Mouse (Mus musculus) lung, adult 2 months (tissue): Measurements from ENCODE around the gene Rhbdf2. TPM values are rescaled to one million over a fixed set of nuclear protein-coding genes. Genes with fewer than 3 reads are reported as not detected.

Experiments used
- DNase-seq: peaks from one replicate; pipeline ENCODE4 v3.0.0; 2022
- H3K4me1 ChIP-seq: fragments of 200-500 bp; 2 replicates; pipeline ENCODE4 v1.6.1; 2011; ENCODE audit warnings: low read length; ENCODE audit not compliant: control insufficient read depth, insufficient read depth
- H3K4me3 ChIP-seq: fragments of 200-500 bp; replicated peaks from 2 replicates; pipeline ENCODE3; 2011; ENCODE audit warnings: low read depth, mild to moderate bottlenecking, control low read depth, low read length; ENCODE audit errors: extremely low read depth
- CTCF ChIP-seq: fragments of 200-500 bp; IDR thresholded peaks from 2 replicates; pipeline ENCODE4 v1.5.1; 2011; ENCODE audit warnings: mild to moderate bottlenecking, low read length, control low read depth; ENCODE audit not compliant: insufficient read depth
- POLR2A ChIP-seq: fragments of 200-500 bp; IDR thresholded peaks from 2 replicates; pipeline ENCODE4 v1.6.1; 2011; ENCODE audit warnings: low read depth, mild to moderate bottlenecking, control low read depth, low read length, borderline replicate concordance; ENCODE audit errors: extremely low read depth
- WGBS: fragments of 180-500 bp; shearing (Covaris S2); methylation state at CpG from one replicate; pipeline ENCODE4 v1.1.7; 2018; 5-methylcytosine and 5-hydroxymethylcytosine counted together
- polyA plus RNA-seq: library from polyadenylated mRNA; depleted of rRNA; stranded (reverse); fragments of >200 nt; gene quantifications from 2 replicates; pipeline ENCODE4 v1.2.3, GENCODE M21; 2012

Gene Rhbdf2
- polyA plus RNA-seq, 1 experiment, result 82.2 TPM

- Histone ChIP-seq H3K4me1 (no peaks in the 10 kb centered on the region), H3K4me3 (no peak overlapping the region)
- no peak for TF ChIP-seq CTCF
- no peak for TF ChIP-seq POLR2A
- 89% methylated on average over 19 of the region's 19 CpGs for WGBS
- DNase-seq, result no peak
These were observed 30.1 kb downstream of the Rhbdf2 start for GRCm38 (mm10) chr11:116596766-116597165.

- no peak for TF ChIP-seq CTCF
- TF ChIP-seq POLR2A, result no peak
- H3K4me1 ChIP-seq, result no peaks in the 10 kb centered on the region
- WGBS, result 89% methylated on average over 4 of the region's 4 CpGs
- no peak overlapping the region for H3K4me3 ChIP-seq
- no peak for DNase-seq
These were observed 33.5 kb downstream of the Rhbdf2 start for GRCm38 (mm10) chr11:116593345-116593744.

- H3K4me3 ChIP-seq, result no peak overlapping the region
- H3K4me1 ChIP-seq, result no peaks in the 10 kb centered on the region
- DNase-seq, result peak; percentile 97
- TF ChIP-seq CTCF, result peak; percentile 100
- no peak for TF ChIP-seq POLR2A
These were observed 34.4 kb downstream of the Rhbdf2 start for GRCm38 (mm10) chr11:116592428-116592827.

- TF ChIP-seq POLR2A, result no peak
- no peak for TF ChIP-seq CTCF
- DNase-seq, result no peak
- WGBS, result 80% methylated on average over 4 of the region's 4 CpGs
These were observed 35.2 kb downstream of the Rhbdf2 start for GRCm38 (mm10) chr11:116591621-116592020.

GRCm38 (mm10) chr11:116589574-116589973 lies 37.2 kb downstream of the Rhbdf2 start:
- H3K4me1 ChIP-seq, result no peaks in the 10 kb centered on the region
- no peak overlapping the region for H3K4me3 ChIP-seq
- TF ChIP-seq POLR2A (no peak), CTCF (no peak)
- 48% methylated on average over 8 of the region's 8 CpGs for WGBS
- DNase-seq, result no peak

More at GRCm38 (mm10) chr11:116591621-116592020, 35.2 kb downstream of the Rhbdf2 start:
- Histone ChIP-seq H3K4me1 (no peaks in the 10 kb centered on the region), H3K4me3 (no peak overlapping the region)

- no peaks in the 10 kb centered on the region for H3K4me1 ChIP-seq
- no peak for TF ChIP-seq CTCF
- TF ChIP-seq POLR2A, result no peak
- no peak overlapping the region for H3K4me3 ChIP-seq
- DNase-seq, result no peak
- WGBS, result 19% methylated on average over 14 of the region's 14 CpGs
These were observed 37.7 kb downstream of the Rhbdf2 start for GRCm38 (mm10) chr11:116589020-116589531.

GRCm38 (mm10) chr11:116586801-116587631 lies 39.8 kb downstream of the Rhbdf2 start:
- no peak overlapping the region for H3K4me3 ChIP-seq
- TF ChIP-seq CTCF (peak; percentile 92), POLR2A (no peak)
- no peaks in the 10 kb centered on the region for H3K4me1 ChIP-seq
- whole genome bisulfite sequencing, result 29% methylated on average over 23 of the region's 23 CpGs
- peak; percentile 78 for DNase-seq

GRCm38 (mm10) chr11:116586310-116586709 lies 40.5 kb downstream of the Rhbdf2 start, which contains the start of gene Aanat:
Gene Aanat, plus strand, starts transcription at chr11:116586432.
- whole genome bisulfite sequencing, result 67% methylated on average over 5 of the region's 5 CpGs

GRCm38 (mm10) chr11:116585682-116586081 lies 41.1 kb downstream of the Rhbdf2 start:
- no peak for DNase-seq
- TF ChIP-seq POLR2A (no peak), CTCF (no peak)
- H3K4me1 ChIP-seq, result no peaks in the 10 kb centered on the region
- H3K4me3 ChIP-seq, result no peak overlapping the region
- WGBS, result 64% methylated on average over 6 of the region's 6 CpGs

More at GRCm38 (mm10) chr11:116586310-116586709, 40.5 kb downstream of the Rhbdf2 start, which contains the start of gene Aanat:
- Histone ChIP-seq H3K4me3 (no peak within 1 kb of the TSS), H3K4me1 (no peaks in the 10 kb centered on the region)
- DNase-seq, result no peak
- TF ChIP-seq POLR2A (no peak), CTCF (no peak)
